18 mouse cellular contexts compared by ENCODE assay signal in the genomic region with DNA sequence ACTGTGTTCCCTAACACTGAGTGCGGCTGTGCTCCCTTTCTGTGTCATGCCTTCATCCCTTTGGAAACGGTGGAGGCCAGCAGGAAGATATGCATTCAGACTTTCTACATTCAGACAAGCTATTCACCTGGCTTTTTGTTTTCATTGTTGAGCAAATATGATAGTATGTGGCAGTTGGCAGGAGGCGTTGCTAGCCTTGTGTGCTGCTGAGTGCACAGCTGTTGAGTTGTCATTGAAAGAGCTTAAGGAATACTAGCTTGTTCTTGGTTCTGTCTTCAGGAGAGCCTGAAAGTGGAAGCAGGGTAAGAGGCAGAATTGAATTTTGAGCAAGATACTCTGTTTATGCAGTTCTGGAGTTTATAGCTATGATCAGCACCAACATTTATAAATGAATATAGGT.
"Had no signal": no experiment of that assay in that cellular context is flagged by ENCODE, and none has a peak within 500 bp of the region (broad histone marks: within the 10 kb centered on the region; RNA-seq: fewer than 3 reads in every experiment).

No protein-coding gene starts in this region.

- H3K36me3 ChIP-seq: midbrain, embryonic 13.5 days; neural tube, embryonic 12.5 days; neural tube, embryonic 15.5 days had no signal

- H3K4me3 ChIP-seq: left cerebral cortex, adult 2 months; liver, embryonic 12.5 days; liver, embryonic 15.5 days; megakaryocyte, embryonic 14.5 days; midbrain, embryonic 10.5 days; midbrain, embryonic 13.5 days; neural tube, embryonic 12.5 days; neural tube, embryonic 15.5 days had no signal

- H3K27me3 ChIP-seq: liver, embryonic 12.5 days; liver, embryonic 15.5 days; megakaryocyte, embryonic 14.5 days; midbrain, embryonic 13.5 days; neural tube, embryonic 12.5 days; neural tube, embryonic 15.5 days had no signal

- H3K9ac ChIP-seq: liver, embryonic 12.5 days; liver, embryonic 15.5 days; midbrain, embryonic 13.5 days; neural tube, embryonic 12.5 days; neural tube, embryonic 15.5 days had no signal

- ATAC-seq: intestine, embryonic 16.5 days; liver, embryonic 12.5 days; midbrain, embryonic 13.5 days had no signal

- H3K9me3 ChIP-seq: liver, embryonic 12.5 days; liver, embryonic 15.5 days; megakaryocyte, embryonic 14.5 days; midbrain, embryonic 10.5 days; midbrain, embryonic 13.5 days; neural tube, embryonic 12.5 days; neural tube, embryonic 15.5 days had no signal

- H3K27ac ChIP-seq: left cerebral cortex, adult 2 months; liver, embryonic 12.5 days; liver, embryonic 15.5 days; midbrain, embryonic 10.5 days; midbrain, embryonic 13.5 days; neural tube, embryonic 12.5 days; neural tube, embryonic 15.5 days had no signal

- DNase-seq: kidney, adult 18-20 months; kidney, postnatal 10 days; kidney, postnatal 36 days; layer of hippocampus, postnatal 36 days; lung, adult 18-20 months; right cerebral cortex, adult 18-20 months; right cerebral cortex, postnatal 14 days; right cerebral cortex, postnatal 4 days; thymus, postnatal 36 days had no signal

- H3K4me1 ChIP-seq: midbrain, embryonic 13.5 days; neural tube, embryonic 12.5 days; neural tube, embryonic 15.5 days had no signal

- H3K4me2 ChIP-seq: liver, embryonic 12.5 days; liver, embryonic 15.5 days; midbrain, embryonic 13.5 days; neural tube, embryonic 12.5 days; neural tube, embryonic 15.5 days had no signal
